Mouse (Mus musculus) layer of hippocampus, adult 9-11 months (tissue): ENCODE results near the gene Fam178b.

Experiments used
- DNase-seq: peaks from one replicate; pipeline ENCODE4 v3.0.0; 2022

The Fam178b gene

GRCm38 (mm10) chr1:36682620-36683355 is at the start of gene Fam178b:
TSS of gene Fam178b (minus strand) at chr1:36683183.
- DNase-seq, result no peak

DNA sequence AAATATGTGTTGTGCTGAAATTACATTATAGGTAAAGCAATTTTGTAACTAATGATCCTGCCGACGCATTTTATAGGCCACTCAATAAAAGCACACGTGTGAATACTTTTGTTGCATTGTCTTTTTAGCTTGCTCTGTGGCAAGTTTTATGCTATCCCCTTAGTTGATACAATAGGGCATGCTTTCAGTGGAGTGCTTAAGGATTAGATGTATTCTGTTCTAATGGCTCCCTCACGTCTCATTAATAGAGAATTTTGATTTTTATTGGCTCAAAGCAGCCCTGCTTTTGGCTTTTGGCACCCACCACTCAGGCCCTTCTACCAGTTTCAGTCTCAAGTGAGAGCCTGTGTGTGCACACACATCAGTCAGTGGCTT is 41.1 kb upstream of the Fam178b start:
- no peak for DNase-seq

DNA sequence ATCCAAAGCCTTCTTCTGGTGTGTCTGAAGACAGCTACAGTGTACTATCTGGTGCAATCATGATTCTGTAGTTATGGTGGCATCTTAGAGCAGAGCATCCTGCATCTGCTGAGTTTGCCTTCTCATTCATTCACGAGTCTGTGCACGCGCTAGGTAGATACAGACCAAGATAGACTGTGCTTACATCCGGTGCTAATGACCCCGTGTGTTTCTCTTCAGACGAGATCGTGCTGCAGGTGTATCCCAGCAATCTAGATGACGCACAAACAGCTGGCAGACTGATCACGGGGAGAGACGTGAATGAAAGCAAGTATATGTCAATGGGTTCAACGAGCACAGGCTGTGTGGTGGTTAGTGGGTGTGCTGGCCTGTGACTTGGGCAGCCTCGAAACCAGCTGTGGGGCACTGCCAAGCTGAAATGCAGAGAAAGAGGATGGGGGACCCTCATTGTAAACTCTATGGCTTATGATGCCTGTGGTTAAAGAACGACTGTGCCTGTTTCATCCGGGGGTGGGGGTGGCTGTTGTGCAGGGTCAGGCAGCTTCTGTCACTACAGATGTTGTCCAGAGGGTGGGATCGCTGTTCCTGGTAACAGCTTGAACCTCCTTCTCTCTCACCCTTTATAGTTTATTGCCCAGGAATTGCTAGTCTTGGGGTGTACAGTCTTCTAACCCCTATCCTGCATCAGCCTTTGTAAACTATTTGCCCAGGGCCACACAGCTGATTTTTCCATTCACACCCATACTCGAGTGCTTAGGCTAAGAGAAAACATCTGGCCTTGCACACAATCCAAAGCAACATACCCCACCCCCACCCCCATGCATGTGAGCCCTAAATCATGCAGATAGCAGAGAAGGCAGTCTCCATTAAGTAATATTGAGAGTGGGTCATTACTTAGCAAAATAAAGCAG is 40.4 kb upstream of the Fam178b start:
- no peak for DNase-seq

- no peak for DNase-seq
Observed at GRCm38 (mm10) chr1:36718786-36719185, 35.8 kb upstream of the Fam178b start.

DNA sequence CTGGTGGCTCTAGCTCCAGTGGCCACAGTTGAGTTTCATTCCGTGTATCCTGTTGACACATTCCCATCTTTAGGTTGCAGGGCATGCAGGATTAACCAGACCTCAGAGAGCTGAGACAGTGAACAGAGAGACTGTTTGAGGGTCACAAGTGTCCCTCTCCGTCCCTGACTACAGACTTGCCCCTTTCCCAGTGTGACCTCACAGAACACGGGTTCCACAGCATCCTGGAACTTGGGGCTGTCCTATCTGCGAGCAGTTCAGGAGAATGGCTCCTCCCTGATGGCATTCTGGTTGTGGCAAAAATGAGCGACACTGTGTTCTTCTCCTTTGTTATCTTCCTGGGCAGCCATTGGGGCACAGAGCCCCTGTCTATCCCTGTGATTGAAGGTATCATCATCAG is 31.3 kb upstream of the Fam178b start, which contains the start of gene Actr1b:
TSS of gene Actr1b (minus strand) at position 112 of the 400 bp plus-strand sequence.
- DNase-seq, result no peak

DNA sequence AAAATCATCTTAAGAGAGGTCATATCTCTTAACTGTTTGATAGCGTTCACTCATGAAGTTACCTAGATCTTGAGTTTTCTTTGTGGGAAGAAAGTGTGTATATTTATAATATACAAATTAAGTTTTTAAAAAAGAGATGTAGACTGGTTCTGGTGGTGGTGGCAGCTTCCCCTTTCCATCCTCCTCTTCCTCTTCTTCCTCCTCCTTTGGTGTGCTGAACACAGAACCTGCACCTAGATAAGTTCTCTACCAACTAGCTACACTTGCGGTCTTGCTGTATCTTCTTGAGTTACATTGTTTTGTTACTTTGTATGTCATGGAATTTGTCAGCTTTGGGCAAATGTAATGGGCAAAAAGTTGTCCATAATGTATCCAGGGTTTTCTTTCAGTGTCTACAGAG is 28.1 kb upstream of the Fam178b start:
- DNase-seq, result no peak

DNA sequence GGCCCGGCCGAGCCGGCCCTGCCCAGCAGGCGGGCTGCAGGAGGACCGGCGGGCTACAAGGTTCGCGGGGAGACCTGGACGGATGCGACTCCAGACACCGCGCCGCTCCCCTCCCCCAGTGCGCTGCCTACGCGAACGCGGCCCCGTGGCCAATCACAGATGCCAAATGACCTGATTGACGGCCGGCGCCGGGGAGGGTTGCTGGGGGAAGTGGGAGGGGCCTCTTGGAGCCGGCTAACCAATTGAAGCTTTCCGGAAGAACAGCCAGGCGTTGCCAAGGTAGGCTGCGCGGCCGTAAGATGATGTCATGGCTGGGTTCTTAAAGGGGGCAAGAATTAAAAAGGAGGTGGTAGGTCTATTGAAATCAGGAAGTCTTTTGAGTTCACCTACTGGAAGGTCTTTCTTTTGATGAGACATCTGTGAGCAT is 26.9 kb upstream of the Fam178b start, which contains the start of gene 4933424G06Rik:
TSS of gene 4933424G06Rik (plus strand) at position 296 of the 427 bp plus-strand sequence.
- peak; percentile 98 for DNase-seq

DNA sequence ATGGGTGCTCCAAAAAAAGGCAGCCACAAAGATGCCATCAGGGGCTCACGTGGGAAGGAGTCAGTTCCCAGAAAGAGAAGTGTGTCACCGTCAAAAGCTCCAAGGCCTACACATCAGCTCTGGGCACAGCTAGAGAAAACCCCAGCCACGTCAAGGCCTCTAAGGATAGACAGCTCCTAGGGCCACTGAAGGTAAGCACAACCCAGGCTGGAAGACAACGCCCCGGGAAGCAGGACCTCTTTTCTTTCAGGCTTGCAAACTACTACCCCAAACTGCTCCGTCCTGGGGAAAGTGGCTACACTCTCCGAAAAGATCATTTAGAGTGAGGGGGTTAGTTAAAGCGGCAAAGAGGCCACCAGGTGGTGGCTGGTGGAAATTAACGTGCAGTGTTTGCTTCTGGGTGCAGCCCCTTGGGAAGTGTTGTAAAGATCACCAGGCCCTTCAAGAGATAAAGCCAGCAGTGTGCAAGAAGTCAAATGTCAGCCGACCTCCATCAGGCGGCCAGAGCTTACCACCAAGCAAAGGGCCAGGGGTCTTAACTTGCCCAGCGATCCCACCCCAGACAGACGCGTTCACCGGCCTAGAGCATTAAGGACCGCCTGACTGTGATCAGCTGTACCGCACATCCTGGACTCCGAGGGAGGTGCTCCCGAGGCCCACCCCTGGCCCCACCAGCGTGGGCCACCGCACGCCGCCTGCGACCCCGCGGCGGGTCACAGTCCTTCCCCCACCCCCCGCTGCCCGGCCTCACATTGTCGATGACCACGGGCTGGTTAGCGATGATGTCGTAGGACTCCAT is 26.3 kb upstream of the Fam178b start:
- peak; percentile 22 for DNase-seq

DNA sequence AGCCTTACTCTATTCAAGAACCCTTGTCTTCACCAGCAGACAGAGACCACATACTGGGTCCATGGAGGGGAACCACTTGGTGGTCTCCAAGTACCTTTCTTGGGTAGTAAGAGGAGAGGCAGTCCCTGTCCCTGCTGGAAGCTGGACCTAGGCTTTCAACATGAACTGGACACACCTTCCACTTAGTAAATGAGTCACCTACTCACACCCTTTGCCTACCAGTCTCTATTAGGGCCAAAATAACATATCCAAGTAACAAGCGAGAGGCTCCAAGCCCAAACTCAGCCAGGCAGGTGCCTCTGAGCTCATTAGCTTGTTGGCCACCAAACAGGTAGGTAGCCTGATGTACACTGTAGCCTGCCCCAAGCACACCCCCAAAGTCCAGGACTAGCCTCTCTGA is 25.6 kb upstream of the Fam178b start:
- DNase-seq, result no peak

DNA sequence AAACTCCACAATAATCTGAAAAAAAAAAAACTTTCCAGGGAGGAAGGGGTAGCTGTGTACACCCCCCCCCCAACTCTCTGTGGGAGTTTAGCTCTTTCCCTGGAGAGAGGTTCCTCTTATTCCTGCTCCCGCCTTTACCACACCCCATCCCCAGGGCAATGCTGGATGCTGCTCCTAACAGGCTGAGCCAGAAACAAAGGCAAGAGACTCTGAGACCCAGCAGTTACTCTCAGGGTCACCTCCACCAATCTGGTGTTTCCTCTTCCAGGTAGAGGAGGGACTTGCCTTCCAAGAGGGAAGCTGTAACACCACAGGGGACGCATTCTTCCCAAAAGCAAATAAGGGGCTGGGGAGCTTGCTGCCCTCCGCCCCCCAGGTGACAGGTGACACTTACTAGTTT is 24.8 kb upstream of the Fam178b start:
- DNase-seq, result no peak

GRCm38 (mm10) chr1:36707166-36707565 is 24.2 kb upstream of the Fam178b start:
- DNase-seq, result no peak

- DNase-seq, result no peak
Observed at GRCm38 (mm10) chr1:36697030-36697429, 14.0 kb upstream of the Fam178b start.

- no peak for DNase-seq
Observed at GRCm38 (mm10) chr1:36696411-36696810, 13.4 kb upstream of the Fam178b start.

DNA sequence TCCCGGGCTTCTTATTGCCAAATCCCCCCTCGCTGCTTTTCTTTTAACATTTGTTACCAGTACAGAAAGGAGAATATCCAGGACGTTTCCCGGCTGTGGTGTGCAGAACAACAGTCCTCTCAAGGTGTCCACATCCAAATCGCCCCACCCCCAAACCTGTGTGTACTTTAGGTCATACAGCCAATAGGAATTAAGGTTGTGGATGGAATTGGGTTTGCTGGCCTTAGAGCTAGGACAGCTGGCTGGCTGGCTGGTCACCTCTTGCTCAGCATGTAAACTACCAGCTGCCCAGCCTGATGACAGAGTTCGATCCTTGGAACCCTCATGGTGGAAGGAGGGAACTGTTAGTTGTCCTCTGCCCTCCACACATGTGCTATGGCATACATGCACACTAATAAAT is 11.9 kb upstream of the Fam178b start:
- DNase-seq, result no peak

GRCm38 (mm10) chr1:36691271-36692155 is 8.5 kb upstream of the Fam178b start, which contains the start of gene Cox5b:
TSS of gene Cox5b (plus strand) at chr1:36691449.
- DNase-seq, result peak; percentile 97

DNA sequence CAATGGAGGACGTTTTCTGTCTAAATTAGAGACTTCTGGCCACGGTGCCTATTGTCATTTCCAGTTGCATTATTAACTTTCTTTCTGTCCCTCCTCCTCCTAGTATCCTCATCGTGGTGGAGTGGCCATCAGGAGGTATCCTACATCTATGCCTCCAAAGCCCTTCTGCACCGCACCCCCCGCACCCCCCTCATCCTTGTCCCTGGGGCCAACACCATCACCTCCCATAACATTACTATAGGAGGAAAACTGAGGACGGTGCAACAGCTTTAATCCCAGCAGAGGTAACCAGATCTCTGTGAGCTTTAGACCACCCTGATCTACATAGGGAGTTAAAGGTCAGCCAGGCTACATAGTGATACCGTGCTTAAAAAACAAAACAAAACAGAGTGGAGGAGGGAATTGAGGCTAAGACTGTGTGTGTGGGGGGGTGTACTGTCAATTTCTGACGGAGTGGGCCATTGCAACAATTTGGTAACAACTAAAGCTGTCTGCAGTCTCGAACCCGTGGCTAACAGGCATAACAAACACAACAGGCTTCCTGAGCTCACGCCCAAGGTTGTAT is 7.8 kb upstream of the Fam178b start:
- DNase-seq, result no peak

DNA sequence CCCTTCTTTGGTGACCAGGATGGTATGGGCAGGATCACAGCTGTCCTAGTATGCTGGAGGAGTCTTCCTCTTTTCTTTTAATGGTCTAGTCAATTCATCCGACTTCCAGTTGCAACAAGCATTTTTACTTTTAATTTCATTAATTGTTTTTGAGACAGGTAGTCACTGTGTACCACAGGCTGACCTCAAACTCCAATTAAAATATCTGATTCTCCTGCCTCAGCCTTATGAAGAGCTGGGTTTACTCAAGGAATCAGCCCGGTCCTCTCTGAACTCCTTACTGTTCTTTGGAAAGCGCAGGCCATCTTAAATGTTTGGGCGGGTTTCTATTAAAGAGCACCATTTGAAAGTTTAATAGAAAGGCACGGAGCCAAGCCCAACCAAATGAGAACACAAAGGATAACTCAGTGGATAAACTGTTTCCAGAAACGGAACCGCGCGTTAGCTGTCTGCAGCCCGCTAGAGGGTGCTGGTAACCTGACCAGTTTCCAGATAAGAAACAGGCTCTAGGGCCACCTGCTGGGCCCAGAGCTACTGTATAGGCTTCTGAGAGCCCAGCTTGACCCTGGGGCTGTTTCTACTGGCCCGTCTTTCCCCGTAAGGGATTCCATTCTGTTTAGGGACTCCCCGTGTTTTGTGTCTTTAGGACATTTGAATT is 956 bp upstream of the Fam178b start:
- DNase-seq, result peak; percentile 83

DNA sequence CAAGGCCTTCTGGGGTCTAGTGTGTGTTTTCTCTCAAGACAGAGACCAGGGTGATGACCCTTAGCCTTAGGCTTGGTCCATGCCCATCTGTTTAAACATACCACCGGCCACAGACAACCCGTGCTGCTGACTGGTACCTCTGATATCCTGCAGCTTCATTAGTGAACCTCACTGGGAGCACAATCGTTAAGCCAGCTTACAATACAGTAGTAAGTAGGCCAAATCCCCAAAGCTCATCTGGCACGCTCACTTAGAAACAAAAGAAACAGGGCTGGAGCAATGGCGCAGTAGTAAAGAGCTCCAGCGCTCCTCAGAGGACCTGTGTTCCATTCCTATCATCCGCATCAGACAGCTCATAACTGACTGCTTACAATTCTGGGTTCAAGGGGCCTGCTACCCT is 2.1 kb downstream of the Fam178b start:
- DNase-seq, result no peak

GRCm38 (mm10) chr1:36674936-36675335 is 8.0 kb downstream of the Fam178b start:
- DNase-seq, result no peak

DNA sequence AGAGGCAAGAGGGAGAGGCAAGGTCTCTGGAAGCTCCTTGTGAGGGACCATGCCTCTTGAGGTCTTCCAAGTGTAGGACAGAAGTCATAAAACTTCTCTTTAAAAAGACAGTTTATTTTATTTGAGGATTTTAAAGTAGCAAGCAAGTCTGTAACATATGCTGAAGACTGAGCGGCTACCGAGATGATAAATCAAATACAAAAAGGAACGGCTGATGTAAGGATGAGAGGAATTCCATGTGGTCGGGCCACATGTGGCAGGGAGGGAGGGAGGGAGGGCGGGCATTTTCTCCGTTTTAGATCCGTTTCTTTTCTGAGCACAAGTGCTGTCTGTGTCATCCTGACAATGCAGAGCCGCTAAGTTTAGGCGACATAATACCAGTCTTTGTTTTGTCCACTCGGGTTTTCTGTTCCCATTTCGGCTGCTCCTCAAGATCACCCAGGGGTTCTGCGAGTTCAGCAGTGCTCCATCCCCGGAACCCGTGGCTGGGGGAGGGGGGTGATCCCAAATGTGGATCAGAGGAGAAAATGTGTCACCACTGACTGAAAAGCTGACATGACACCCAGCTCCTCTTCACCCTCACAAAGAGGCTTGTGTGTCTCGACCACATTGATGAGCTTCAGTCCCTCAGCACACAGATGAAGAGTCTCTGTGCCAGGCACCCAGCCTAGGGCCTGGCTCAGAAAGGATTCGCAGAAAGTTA is 10.2 kb downstream of the Fam178b start:
- peak; percentile 23 for DNase-seq
